Mouse (Mus musculus) activated CD4-positive, CD25-positive, alpha-beta regulatory T cell, adult 4 months (primary cell): ENCODE results near the gene Kremen2. TPM values are rescaled to one million over a fixed set of nuclear protein-coding genes. Genes with fewer than 3 reads are reported as not detected.
"Not testable (repeated sequence)": the region's sequence is repeated elsewhere in the genome, so short reads cannot be mapped to it uniquely, and the experiment has no call there.

Source experiments
- ATAC-seq: one replicate; pipeline ENCODE4 v1.8.0; 2017
- polyA plus RNA-seq, 2 experiments: library from polyadenylated mRNA; unstranded; fragments of 100-300 nt; shearing (Covaris generic); gene quantifications; one replicate each; pipeline ENCODE4 v1.2.1; 2017

Gene Kremen2
- polyA plus RNA-seq = 1 to 10 TPM in 1 of 2 experiments, under 1 TPM in 1; 0.71 to 1.2 TPM

GRCm38 (mm10) chr17:23745301-23746251 lies at the start of gene Kremen2:
Gene Kremen2 (minus strand): TSS chr17:23745833.
- no peak for ATAC-seq

DNA sequence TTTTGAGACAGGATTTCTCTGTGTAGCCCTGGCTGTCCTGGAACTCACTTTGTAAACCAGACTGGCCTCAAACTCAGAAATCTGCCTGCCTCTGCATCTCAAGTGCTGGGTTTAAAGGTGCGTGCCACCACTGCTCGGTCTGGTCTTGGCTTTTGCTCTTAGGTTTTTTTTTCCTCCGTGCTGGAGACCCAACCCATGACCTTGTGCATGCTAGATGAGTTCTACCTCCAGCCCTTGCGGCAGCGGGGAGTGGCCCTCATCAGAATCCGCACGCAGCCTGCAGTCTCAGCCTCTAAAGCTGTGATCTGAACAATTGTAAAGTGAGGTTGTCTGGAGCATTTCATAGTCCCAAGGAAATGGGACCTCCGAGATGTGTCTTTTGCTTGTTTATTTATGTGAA lies 49.7 kb upstream of the Kremen2 start:
- no peak for ATAC-seq

GRCm38 (mm10) chr17:23791079-23791357 lies 45.4 kb upstream of the Kremen2 start:
- ATAC-seq = no peak

DNA sequence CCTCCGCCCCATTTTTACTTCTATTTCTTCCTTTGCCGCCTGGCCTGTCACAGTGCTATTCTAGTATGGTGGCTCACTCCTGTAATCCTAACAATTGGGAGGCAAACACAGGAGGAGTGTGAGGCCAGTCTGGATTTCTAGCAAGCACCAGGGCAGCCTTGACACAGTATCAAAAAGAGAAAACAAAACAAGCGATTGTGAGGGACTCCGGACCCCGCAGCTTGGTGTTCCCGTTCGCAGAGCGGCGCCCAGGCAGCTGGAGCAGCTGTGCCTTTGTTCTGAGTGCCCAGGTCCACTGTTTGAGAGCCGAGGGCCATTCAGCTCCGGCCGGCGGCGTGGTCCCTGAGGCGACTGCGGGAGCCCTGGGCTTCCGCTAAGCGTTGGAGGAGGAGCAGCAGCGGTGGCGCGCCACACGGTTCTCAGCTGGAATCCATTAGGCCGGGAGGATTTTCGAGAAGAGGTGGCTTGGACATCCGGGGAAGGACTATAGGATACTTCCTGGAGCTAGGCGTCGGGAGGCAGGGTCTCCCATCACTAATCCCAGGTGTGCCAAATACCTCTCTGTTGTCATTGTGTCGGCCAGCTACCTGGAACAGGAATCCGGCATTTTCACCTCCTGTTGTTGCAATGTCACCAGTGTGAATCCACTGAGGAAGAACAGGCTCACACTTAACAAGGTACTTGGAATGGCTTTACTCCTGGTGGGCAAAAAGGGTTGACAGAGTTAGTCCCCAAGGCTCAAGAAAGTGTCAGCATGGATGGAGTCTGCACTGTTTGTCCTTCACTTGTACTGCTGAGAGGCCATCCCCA lies 44.8 kb upstream of the Kremen2 start, which contains the start of gene Srrm2:
Gene Srrm2 (plus strand): TSS at position 264 of the 810 bp plus-strand sequence.
- peak; percentile 47 for ATAC-seq

GRCm38 (mm10) chr17:23789749-23790268 lies 44.2 kb upstream of the Kremen2 start:
- ATAC-seq = no peak

DNA sequence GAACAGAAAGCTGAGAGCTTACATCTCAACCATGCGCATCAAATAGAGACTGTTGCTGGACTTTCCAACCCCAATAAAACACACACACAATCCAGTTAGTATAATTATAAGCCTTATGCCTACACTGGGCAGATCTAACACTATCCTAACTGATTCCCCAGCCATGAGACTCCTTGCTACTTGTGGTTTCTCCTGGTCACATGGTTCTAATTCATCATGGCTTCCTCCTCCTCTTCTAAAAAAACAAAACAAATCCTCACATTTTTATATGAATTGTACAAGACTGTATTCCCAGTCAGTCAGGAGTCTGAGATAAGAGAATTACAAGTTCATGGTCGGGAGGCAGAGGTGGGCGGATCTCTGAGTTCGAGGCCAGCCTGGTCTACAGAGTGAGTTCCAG lies 43.3 kb upstream of the Kremen2 start:
- ATAC-seq = no peak

GRCm38 (mm10) chr17:23786510-23786931 lies 40.9 kb upstream of the Kremen2 start:
- ATAC-seq = peak; percentile 9

DNA sequence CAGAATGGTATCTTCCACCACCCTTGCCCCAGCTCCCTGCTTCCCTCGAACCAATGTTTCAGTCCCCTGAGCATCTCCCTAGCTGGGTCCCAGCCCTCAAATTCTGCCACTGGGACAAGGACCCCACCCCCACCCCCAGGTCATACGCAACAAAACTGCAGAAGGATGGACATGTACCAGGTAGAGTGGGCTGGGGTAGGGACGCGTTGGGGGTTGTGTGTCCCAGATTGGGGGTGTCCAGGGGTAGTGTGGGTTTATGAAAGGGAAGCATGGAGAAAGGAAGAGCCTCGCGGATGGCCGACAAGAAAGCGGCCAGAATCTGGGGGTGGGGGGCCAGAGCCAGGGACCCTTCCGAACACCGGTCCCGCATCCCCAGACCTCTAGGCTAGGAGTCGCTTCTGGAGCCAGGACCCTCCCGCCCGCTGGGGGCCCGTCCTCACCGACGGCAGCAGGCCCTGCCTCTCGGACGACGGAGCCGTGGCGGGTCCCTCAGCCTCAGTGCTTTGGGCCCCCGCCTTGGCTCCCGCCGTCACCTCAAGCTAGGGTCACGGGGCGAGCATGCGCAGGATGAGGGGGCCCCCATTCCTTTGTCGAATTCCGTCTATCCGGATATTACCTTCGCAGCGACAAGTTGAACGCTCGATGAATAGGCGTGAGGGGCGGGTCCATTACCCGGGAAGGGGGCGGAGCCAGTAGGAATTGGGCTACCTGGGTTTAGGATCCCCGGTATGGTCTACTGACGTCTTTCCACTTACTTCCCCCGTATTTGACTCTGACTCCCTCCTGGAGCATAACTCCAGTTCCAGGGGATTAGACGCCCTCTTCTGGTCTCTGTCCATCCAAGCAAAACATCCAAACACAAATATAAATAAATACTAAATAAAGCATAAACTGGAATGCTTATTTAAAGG lies 40.2 kb upstream of the Kremen2 start, which contains the start of gene Flywch2:
Gene Flywch2 (minus strand): TSS at position 521 of the 911 bp plus-strand sequence.
- peak; percentile 95 for ATAC-seq

DNA sequence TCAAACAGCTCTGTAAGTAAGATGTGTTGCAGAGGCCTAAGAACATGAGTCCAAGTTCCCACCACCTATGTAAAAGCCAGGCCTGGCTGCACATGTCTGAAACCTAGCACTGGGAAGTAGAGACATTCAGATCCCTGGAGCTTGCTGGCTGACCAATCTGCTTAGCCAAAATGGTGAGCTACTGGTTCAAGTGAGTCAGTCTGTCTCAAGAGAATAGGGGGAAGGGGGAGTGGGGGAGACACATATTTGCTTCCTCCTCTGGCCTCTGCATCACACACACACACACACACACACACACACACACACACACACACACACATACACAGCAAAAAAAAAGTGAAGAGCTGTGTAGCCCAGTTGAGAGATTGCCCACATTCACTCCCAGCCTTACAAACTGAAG lies 37.7 kb upstream of the Kremen2 start:
- ATAC-seq = no peak

DNA sequence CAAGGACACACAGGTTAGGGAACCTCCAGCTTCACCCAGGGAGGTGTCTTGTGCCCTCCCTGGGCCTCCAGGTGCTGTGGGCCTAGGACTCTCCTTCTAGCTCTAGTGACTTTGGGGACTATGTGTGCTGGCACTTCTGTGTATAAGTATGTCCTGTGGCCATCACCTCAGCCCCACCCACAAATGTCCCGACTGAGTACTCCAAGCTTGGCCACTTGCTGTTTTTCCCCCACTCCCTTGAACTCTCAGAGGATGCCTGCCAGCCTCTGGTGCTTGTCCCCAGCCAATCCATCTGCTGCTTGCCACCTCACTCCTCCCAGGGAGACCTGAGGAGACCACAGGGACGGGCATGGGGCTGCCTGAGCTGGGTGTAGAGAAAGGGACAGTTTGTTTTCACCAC lies 32.8 kb upstream of the Kremen2 start:
- no peak for ATAC-seq

- no peak for ATAC-seq
Measured at GRCm38 (mm10) chr17:23777141-23777540, 31.5 kb upstream of the Kremen2 start.

GRCm38 (mm10) chr17:23776216-23776615 lies 30.6 kb upstream of the Kremen2 start:
- no peak for ATAC-seq

- peak; percentile 48 for ATAC-seq
Measured at GRCm38 (mm10) chr17:23774090-23774489, 28.5 kb upstream of the Kremen2 start.

GRCm38 (mm10) chr17:23773676-23774075 lies 28.0 kb upstream of the Kremen2 start:
- ATAC-seq = no peak

- ATAC-seq = not testable (repeated sequence)
Measured at GRCm38 (mm10) chr17:23772219-23772556, 26.6 kb upstream of the Kremen2 start.

- peak; percentile 97 for ATAC-seq
Measured at GRCm38 (mm10) chr17:23771284-23772218, 25.9 kb upstream of the Kremen2 start, which contains the start of gene Flywch1. Gene Flywch1 (minus strand): TSS chr17:23771602.

DNA sequence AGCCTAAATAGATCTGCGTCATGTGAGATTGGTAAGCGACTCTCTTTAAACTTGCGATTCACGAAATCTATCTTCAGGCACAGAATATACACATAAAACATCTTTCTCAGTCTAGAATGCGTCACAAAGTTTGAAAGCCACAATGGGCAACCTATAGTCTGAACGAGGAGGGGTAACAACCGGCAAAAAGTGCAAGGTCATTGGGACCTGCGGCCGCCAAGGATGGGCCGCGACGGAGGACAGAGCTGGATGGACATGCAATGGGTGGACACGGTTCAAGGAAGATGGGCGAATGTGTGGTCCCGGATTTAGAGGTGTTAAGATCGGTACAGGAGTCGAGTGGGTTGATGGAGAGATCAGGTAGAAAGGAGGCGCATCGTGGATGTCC lies 25.3 kb upstream of the Kremen2 start:
- ATAC-seq = peak; percentile 3

DNA sequence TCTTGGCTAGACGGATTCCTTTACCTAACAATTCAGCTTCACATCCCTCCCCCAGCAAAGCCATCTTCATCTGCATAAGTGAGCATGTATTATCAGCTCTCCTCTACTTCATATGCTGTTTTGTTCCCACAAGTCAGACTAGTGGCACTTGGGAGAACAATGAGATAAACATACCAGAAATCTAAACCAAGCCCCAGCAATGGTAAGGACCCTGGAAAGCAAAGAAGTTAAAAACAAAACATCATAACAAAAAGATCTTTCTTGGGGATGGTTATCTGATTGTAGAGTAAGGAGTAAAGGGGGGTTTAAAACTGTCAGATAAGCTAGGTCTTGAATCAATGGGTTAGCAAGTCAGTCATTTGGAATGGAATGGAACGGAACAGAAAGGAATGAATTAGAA lies 24.9 kb upstream of the Kremen2 start:
- ATAC-seq = no peak

DNA sequence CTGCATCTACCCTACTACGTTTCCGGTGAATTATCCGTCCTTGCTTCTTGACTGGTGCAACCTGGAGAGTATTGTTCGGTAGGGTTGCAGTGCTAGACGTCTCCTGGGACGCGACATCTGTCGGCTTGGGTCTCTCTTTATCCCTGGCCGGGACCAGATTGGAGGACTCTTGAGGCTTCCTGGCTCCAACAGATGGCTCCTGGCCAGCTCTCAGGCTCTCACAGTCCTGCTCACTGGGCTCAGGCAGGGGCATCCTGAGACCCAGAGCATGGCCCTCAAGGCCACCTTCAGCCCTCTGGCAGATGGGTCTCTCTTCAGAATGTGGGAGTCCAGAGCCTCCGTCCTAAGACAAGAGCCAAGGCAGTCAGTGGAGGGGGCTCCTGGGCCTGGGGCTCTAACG lies 17.3 kb upstream of the Kremen2 start:
- ATAC-seq = no peak

DNA sequence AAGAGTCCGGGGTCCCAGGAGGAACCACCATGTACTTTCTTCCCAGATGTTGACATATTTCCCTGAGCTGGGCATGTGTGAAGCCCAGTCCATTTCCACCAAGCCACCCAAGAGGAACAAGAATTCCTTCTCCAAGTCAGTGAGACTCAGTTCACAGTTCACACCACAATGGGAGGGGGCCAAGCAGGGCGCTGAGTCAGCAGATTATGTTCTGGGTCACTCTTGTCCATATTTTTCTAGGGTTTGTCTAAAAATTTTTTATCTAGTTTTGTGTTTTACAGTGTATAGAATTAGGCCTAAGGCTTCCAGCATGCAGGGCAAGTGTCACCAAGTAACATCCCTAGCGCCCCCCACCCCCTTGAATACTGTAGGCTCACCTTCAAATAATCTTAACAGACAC lies 15.5 kb upstream of the Kremen2 start:
- ATAC-seq = no peak

DNA sequence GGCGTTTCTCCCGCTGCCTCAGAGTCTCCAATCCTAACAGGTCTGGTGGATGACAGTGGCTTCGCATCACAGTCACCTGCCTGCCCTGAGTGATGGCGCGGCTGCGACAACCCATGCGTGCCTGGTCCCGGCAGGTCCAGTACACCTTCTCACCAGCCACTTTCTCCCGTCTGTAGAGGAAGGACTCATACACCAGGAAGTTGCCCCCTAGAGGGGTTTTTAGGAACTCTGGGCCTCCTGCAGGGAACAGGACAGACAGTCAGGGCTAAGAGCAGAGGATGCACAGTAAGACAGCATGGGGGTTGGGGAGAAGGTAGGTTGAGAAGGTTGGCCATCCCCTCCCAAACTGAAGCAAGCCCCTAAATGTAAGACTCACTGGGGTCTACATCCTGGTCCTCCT lies 14.6 kb upstream of the Kremen2 start:
- ATAC-seq = no peak
